Mouse (Mus musculus): ENCODE data around the gene Hmox1.

Gene Hmox1

GRCm38 (mm10) chr8:75093399-75094156, at the start of gene Hmox1:
Gene Hmox1 (plus strand): TSS chr8:75093621.
- peak; percentile 96 for DNase-seq (ENCODE audit: low spot score)

- no peak for DNase-seq (ENCODE audit: low spot score)
These were observed 47.1 kb upstream of the Hmox1 start for GRCm38 (mm10) chr8:75046303-75046702.

GRCm38 (mm10) chr8:75047784-75048183, 45.6 kb upstream of the Hmox1 start:
- DNase-seq (ENCODE audit: low spot score): no peak

GRCm38 (mm10) chr8:75053342-75053741, 40.1 kb upstream of the Hmox1 start:
- DNase-seq (ENCODE audit: low spot score): no peak

GRCm38 (mm10) chr8:75055673-75056072, 37.7 kb upstream of the Hmox1 start:
- DNase-seq (ENCODE audit: low spot score): no peak

- DNase-seq (ENCODE audit: low spot score): no peak
These were observed 33.4 kb upstream of the Hmox1 start for GRCm38 (mm10) chr8:75060022-75060421.

GRCm38 (mm10) chr8:75060815-75061214, 32.6 kb upstream of the Hmox1 start:
- DNase-seq (ENCODE audit: low spot score): no peak

GRCm38 (mm10) chr8:75063290-75063689, 30.1 kb upstream of the Hmox1 start:
- DNase-seq (ENCODE audit: low spot score): no peak

GRCm38 (mm10) chr8:75064790-75065189, 28.6 kb upstream of the Hmox1 start:
- DNase-seq (ENCODE audit: low spot score): no peak

- DNase-seq (ENCODE audit: low spot score): no peak
These were observed 26.1 kb upstream of the Hmox1 start for GRCm38 (mm10) chr8:75067287-75067686.

GRCm38 (mm10) chr8:75070297-75070696, 23.1 kb upstream of the Hmox1 start:
- DNase-seq (ENCODE audit: low spot score): no peak

GRCm38 (mm10) chr8:75071627-75072346, 21.6 kb upstream of the Hmox1 start:
- peak; percentile 85 for DNase-seq (ENCODE audit: low spot score)

- DNase-seq (ENCODE audit: low spot score): no peak
These were observed 18.5 kb upstream of the Hmox1 start for GRCm38 (mm10) chr8:75074876-75075275.

GRCm38 (mm10) chr8:75078215-75078614, 15.2 kb upstream of the Hmox1 start:
- DNase-seq (ENCODE audit: low spot score): no peak

- no peak for DNase-seq (ENCODE audit: low spot score)
These were observed 14.6 kb upstream of the Hmox1 start for GRCm38 (mm10) chr8:75078851-75079250.

GRCm38 (mm10) chr8:75081364-75082040, 11.9 kb upstream of the Hmox1 start:
- DNase-seq (ENCODE audit: low spot score): no peak

GRCm38 (mm10) chr8:75082181-75082805, 11.1 kb upstream of the Hmox1 start:
- no peak for DNase-seq (ENCODE audit: low spot score)

- DNase-seq (ENCODE audit: low spot score): peak; percentile 95
These were observed 9.6 kb upstream of the Hmox1 start for GRCm38 (mm10) chr8:75083846-75084245.

- no peak for DNase-seq (ENCODE audit: low spot score)
These were observed 8.9 kb upstream of the Hmox1 start for GRCm38 (mm10) chr8:75084382-75085064.

GRCm38 (mm10) chr8:75086002-75086401, 7.4 kb upstream of the Hmox1 start:
- DNase-seq (ENCODE audit: low spot score): no peak

GRCm38 (mm10) chr8:75087127-75087526, 6.3 kb upstream of the Hmox1 start:
- DNase-seq (ENCODE audit: low spot score): no peak
